Mouse (Mus musculus): Measurements from ENCODE around the gene Ucma. TPM values are rescaled to one million over a fixed set of nuclear protein-coding genes. Genes with fewer than 3 reads are reported as not detected.

Gene Ucma
- polyA plus RNA-seq (2014; fragmentation: Illumina TruSeq; extraction: RNeasy Lipid Tissue Mini Kit (QIAGEN cat#74804); ENCODE audit: low replicate concordance), result not detected

GRCm38 (mm10) chr2:4975807-4976206 lies at the start of gene Ucma:
Gene Ucma (plus strand): TSS chr2:4976122.

GRCm38 (mm10) chr2:5012491-5013324 lies 36.8 kb downstream of the Ucma start, which contains the start of gene Mcm10:
Gene Mcm10 (minus strand): TSS chr2:5012791.

Other genes with a start within 250 kb of the Ucma start
- 38.4 TPM for gene Sephs1, start 94.6 kb upstream of the Ucma start, polyA plus RNA-seq (2014; fragmentation: Illumina TruSeq; extraction: RNeasy Lipid Tissue Mini Kit (QIAGEN cat#74804); ENCODE audit: low replicate concordance)
- 1,524 TPM for gene Phyh, start 57.1 kb upstream of the Ucma start, polyA plus RNA-seq (2014; fragmentation: Illumina TruSeq; extraction: RNeasy Lipid Tissue Mini Kit (QIAGEN cat#74804); ENCODE audit: low replicate concordance)
- 3.7 TPM for gene Mcm10, start 36.7 kb downstream of the Ucma start, polyA plus RNA-seq (2014; fragmentation: Illumina TruSeq; extraction: RNeasy Lipid Tissue Mini Kit (QIAGEN cat#74804); ENCODE audit: low replicate concordance)
- gene Optn, start 87.9 kb downstream of the Ucma start, polyA plus RNA-seq (2014; fragmentation: Illumina TruSeq; extraction: RNeasy Lipid Tissue Mini Kit (QIAGEN cat#74804); ENCODE audit: low replicate concordance), result 106 TPM
- gene Ccdc3, start 161.7 kb downstream of the Ucma start, polyA plus RNA-seq (2014; fragmentation: Illumina TruSeq; extraction: RNeasy Lipid Tissue Mini Kit (QIAGEN cat#74804); ENCODE audit: low replicate concordance), result 2.6 TPM